Mouse (Mus musculus) olfactory bulb, adult 2 months (tissue): ENCODE data around the gene Gm49486.

ENCODE experiments used
- CTCF ChIP-seq: fragments of 200-500 bp; IDR thresholded peaks from 2 replicates; pipeline ENCODE4 v1.5.1; 2012; ENCODE audit warnings: low read depth, mild to moderate bottlenecking, low read length, moderate library complexity; ENCODE audit not compliant: insufficient read depth
- POLR2A ChIP-seq: fragments of 200-500 bp; IDR thresholded peaks from 2 replicates; pipeline ENCODE4 v1.6.1; 2012; ENCODE audit warnings: mild to moderate bottlenecking, low read depth, low read length, moderate library complexity; ENCODE audit not compliant: insufficient read depth

DNA sequence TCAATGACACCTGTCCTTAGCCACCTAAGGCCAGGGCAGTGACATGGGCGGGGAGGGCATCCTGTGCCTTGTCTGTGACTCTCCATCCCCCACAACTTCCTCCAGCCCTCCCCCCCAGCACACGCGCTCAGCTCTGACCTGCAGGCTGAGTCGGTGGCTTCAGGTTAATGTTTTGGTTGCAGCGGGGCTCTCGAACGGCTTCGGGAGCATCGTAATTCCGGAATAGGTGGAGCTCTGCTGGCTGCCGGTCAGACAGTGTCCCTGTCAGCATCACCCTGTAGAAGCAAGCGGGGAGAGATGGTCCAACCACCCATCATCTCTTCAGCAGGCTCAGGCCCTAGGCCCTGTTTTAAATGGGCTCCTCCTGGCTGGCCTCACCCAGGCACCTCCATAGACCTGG lies 60.2 kb downstream of the Gm49486 start:
- TF ChIP-seq CTCF = no peak
- no peak for TF ChIP-seq POLR2A
